Mouse (Mus musculus): Measurements from ENCODE around the gene Pabpc1l.

GRCm38 (mm10) chr2:164022104-164022503 is 3.1 kb upstream of the Pabpc1l start:
- TF ChIP-seq CTCF (conservative IDR thresholded peaks at IDR 0.05; ENCODE audit: low read length) = no peak
- no peak for TF ChIP-seq NANOG (IDR thresholded peaks at IDR 0.05; ENCODE audit: borderline replicate concordance, low read length)
- TF ChIP-seq POU5F1 (IDR thresholded peaks at IDR 0.05; ENCODE audit: borderline replicate concordance, low read length) = no peak

All from E14TG2a.4 (cell line).